Mouse (Mus musculus) E14TG2a.4 (cell line): ENCODE results near the gene Celsr1.

ENCODE experiments used
- H3K27me3 ChIP-seq: 2 replicates; pipeline ENCODE4 v1.6.1; 2014; ENCODE audit warnings: low read length, control low read depth; ENCODE audit not compliant: insufficient read depth
- H3K36me3 ChIP-seq: 2 replicates; pipeline ENCODE4 v1.6.1; 2014; ENCODE audit warnings: low read length, control low read depth; ENCODE audit not compliant: insufficient read depth
- H3K4me1 ChIP-seq: replicated peaks from 2 replicates; pipeline ENCODE4 v1.6.1; 2014; ENCODE audit warnings: low read depth, low read length, control low read depth
- H3K4me3 ChIP-seq: replicated peaks from 2 replicates; pipeline ENCODE4 v1.5.1; 2014; ENCODE audit warnings: mild to moderate bottlenecking, low read length
- H3K9me3 ChIP-seq: 2 replicates; pipeline ENCODE4 v1.6.1; 2014; ENCODE audit warnings: low read length, control low read depth
- CTCF ChIP-seq: conservative IDR thresholded peaks from 2 replicates; pipeline ENCODE4 v1.5.1; 2014; ENCODE audit warnings: low read length
- NANOG ChIP-seq: IDR thresholded peaks from 2 replicates; pipeline ENCODE4 v1.6.1; 2014; ENCODE audit warnings: borderline replicate concordance, low read length, mixed read lengths
- POU5F1 ChIP-seq: IDR thresholded peaks from 2 replicates; pipeline ENCODE4 v1.6.1; 2014; ENCODE audit warnings: low read length, borderline replicate concordance

The Celsr1 gene

DNA sequence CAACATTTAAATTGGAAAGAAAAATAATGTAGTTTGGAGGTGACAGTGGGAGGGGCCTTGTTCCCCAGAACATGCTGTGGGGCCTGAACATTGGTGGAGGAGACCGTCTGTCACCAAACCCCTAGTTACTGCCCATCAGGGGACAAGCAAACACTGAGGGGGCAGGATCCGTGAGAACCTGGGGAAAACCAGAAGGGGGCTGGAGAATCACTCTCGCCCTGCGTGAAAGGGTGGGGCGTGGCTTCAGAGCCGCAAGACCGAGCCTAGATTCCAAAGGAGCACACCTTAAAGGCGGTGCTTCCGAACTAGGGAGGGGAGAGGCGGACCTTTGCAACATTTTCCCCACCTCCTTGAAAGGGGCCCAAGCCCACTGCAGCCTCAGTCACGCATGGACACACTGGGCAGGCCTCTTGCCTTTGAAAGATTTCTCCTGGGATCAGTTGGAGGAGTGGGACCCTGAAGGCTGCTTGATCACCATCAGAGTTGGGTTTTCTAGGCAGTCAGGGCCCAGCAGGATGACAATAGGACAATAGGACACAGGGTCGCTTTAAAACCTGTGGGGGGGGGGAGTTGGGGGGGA is 1.3 kb upstream of the Celsr1 start:
- TF ChIP-seq CTCF, result no peak
- no peak for TF ChIP-seq POU5F1

DNA sequence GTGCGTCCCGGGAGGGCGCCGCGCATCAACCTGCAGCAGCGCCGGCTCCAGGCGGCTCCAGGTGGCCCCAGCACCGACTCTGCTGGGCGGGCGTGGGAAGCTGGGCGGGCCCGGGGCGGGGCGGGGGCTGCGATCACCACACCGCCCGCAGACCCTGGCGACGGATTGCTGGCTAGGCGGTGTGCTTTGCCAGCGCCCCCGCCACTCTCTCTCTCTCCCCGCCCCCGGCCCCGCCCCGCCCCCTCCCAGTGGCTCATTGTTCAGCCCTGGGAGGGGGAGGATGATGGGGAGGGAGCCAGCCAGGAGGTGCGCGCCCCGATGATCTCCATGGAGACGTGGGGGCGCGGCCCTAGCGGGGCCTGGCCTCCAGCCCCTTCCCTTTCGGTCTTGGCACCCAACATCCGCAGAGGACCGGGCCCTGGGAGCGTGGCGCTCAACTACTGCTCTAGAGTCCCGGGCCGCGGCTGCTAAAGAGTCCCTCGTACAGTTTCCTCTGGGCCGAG is 495 bp upstream of the Celsr1 start:
- Histone ChIP-seq H3K4me1 (peaks cover 58% of the 10 kb centered on the region), H3K4me3 (peak overlapping the region; percentile 91), H3K36me3 (peaks cover 15% of the 10 kb centered on the region; the same call in 1 of the 2 replicates), H3K27me3 (peaks cover 27% of the 10 kb centered on the region), H3K9me3 (no peaks in the 10 kb centered on the region)
- no peak for TF ChIP-seq NANOG

More for the DNA sequence above, 1.3 kb upstream of the Celsr1 start:
- H3K9me3 ChIP-seq, result no peaks in the 10 kb centered on the region
- peaks cover 35% of the 10 kb centered on the region for H3K27me3 ChIP-seq
- peaks cover 11% of the 10 kb centered on the region; the same call in 1 of the 2 replicates for H3K36me3 ChIP-seq
- H3K4me1 ChIP-seq, result peaks cover 57% of the 10 kb centered on the region
- H3K4me3 ChIP-seq, result peak overlapping the region; percentile 74

DNA sequence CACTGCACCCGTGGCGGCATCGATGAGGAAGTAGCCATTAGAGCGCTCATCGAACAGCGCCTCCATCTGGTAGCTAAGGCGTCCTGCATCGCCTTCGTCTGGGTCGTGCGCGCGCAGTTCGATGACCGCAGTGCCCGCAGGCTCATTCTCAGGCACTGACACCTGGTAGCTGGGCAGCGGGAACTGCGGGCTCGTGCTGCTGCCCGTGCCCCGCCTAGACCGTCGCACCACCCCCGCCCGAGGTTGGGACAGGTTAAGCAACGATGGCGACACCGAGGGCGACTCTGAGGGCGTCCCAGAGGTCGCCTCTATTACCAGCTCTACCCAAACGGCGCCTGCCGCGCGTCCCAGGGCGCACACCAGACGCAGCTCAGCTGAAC is 776 bp downstream of the Celsr1 start:
- peaks cover 61% of the 10 kb centered on the region for H3K4me1 ChIP-seq
- no peaks in the 10 kb centered on the region for H3K9me3 ChIP-seq
- H3K36me3 ChIP-seq, result peaks cover 15% of the 10 kb centered on the region; the same call in 1 of the 2 replicates
- peaks cover 27% of the 10 kb centered on the region for H3K27me3 ChIP-seq
- peak overlapping the region; percentile 91 for H3K4me3 ChIP-seq
- TF ChIP-seq CTCF (peak; percentile 83), NANOG (no peak)

DNA sequence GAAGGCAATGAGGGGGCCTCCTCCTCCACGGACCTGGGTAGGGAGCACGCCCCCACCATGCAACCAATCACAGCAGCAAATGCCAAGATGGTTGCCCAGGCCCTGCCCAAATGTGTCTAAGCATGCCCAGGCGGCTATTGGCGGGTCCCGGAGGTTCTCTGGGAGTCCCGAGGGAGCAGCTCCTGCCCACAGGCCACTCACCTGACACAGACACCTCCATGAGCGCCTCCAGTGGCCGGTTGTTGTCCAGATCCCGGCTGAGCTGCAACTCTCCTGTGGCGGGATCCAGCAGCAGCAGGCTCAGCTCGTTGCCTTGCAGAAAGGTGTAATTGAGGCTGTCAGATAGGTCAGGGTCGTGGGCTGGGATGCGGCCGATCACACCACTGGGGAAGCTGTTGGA is 3.6 kb downstream of the Celsr1 start:
- TF ChIP-seq NANOG (no peak), POU5F1 (no peak), CTCF (peak; percentile 16)
- no peak overlapping the region for H3K4me3 ChIP-seq
- no peaks in the 10 kb centered on the region for H3K9me3 ChIP-seq
- peaks cover 51% of the 10 kb centered on the region for H3K4me1 ChIP-seq
- peaks cover 27% of the 10 kb centered on the region for H3K27me3 ChIP-seq
- H3K36me3 ChIP-seq, result peaks cover 15% of the 10 kb centered on the region; the same call in 1 of the 2 replicates

DNA sequence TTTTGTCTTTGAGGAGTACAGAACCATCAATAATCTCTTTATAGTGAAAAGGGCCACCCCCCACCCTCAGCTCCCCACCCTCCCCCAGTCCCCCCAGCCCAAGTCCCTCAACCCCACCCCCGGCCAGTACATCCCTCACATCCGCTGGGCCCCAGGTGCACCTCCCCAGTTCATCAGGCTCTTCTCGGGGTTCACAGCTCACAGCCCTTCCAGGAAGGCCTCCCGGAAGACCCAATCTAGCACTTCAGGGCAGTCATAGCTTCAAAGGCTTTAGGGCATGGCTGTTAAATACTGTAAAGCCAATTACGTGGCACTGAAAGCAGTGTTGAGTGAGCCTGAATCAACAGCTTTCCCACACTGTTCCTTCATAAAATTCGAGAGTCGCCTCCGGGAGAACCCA is 5.7 kb downstream of the Celsr1 start:
- TF ChIP-seq CTCF (no peak), NANOG (no peak), POU5F1 (no peak)
- Histone ChIP-seq H3K4me3 (no peak overlapping the region), H3K36me3 (peaks cover 15% of the 10 kb centered on the region; the same call in 1 of the 2 replicates), H3K4me1 (peaks cover 53% of the 10 kb centered on the region), H3K9me3 (no peaks in the 10 kb centered on the region), H3K27me3 (peaks cover 21% of the 10 kb centered on the region)

DNA sequence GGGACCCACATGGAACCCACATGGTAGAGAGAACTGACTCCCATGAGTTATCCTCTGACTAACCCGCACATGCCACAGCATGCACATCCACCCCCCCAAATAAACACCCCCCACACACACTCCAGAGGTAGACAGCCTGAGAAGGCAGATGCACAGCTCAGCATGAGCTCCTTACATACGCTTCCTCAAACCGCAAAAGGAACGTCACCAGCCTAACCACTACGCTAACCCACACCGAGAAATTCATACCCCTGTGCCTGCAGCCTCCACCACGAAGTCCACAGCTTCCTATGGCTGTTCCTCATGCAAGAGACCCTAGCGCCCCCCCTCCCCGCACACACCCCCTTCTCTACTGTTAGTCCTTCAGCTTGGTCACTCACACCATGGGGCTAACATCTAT is 11.6 kb downstream of the Celsr1 start:
- Histone ChIP-seq H3K36me3 (no peaks in the 10 kb centered on the region; the same call in 1 of the 2 replicates), H3K27me3 (no peaks in the 10 kb centered on the region), H3K4me3 (no peak overlapping the region), H3K4me1 (peaks cover 42% of the 10 kb centered on the region), H3K9me3 (no peaks in the 10 kb centered on the region)
- no peak for TF ChIP-seq NANOG
- no peak for TF ChIP-seq POU5F1
- TF ChIP-seq CTCF, result no peak

DNA sequence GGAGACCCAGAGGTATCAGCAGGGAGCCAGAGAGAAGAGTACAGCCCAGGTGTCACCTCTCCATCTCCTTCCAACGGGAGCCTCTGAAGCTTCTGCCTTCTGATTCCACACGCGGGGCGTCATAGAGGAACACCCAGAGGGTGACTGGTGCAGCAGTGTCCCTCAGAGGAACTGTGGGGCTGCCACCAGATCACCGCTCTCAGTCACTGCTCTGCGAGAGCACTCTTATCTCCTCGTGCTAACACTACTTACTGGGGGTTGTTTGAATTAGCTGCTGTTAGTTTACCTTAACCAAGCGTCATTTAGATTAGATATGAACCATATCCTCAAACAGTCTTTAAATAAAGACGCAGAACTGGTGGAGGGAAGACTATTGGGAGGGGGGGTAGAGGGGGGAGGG is 12.3 kb downstream of the Celsr1 start:
- H3K4me1 ChIP-seq, result peaks cover 48% of the 10 kb centered on the region
- TF ChIP-seq CTCF (no peak), NANOG (no peak), POU5F1 (no peak)
- H3K4me3 ChIP-seq, result no peak overlapping the region
- no peaks in the 10 kb centered on the region; the same call in 1 of the 2 replicates for H3K36me3 ChIP-seq
- H3K27me3 ChIP-seq, result no peaks in the 10 kb centered on the region
- no peaks in the 10 kb centered on the region for H3K9me3 ChIP-seq

DNA sequence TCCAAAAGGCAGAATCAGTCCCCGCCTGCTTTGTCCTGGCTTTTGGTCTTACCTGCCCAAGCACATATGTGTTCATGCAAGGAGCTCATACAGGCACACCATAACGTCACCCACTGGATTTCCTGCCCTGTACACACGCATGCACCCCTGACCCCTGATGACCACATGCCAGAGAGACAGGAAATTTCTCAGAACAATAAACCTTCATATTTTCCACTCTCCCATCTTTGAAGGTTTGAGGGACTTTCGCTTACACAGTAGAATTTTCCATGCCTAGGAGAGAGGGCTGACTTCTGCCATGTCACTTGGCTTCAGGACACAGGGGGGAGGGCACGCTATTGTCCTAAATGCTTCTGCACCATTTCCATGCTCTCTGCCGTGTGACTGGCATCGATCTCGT is 13.6 kb downstream of the Celsr1 start:
- TF ChIP-seq POU5F1 (no peak), CTCF (no peak), NANOG (no peak)
- no peaks in the 10 kb centered on the region; the same call in 1 of the 2 replicates for H3K36me3 ChIP-seq
- no peaks in the 10 kb centered on the region for H3K27me3 ChIP-seq
- no peak overlapping the region for H3K4me3 ChIP-seq
- H3K9me3 ChIP-seq, result no peaks in the 10 kb centered on the region
- H3K4me1 ChIP-seq, result peaks cover 58% of the 10 kb centered on the region
